ENCODE assay signal across 8 mouse cellular contexts in the genomic region with DNA sequence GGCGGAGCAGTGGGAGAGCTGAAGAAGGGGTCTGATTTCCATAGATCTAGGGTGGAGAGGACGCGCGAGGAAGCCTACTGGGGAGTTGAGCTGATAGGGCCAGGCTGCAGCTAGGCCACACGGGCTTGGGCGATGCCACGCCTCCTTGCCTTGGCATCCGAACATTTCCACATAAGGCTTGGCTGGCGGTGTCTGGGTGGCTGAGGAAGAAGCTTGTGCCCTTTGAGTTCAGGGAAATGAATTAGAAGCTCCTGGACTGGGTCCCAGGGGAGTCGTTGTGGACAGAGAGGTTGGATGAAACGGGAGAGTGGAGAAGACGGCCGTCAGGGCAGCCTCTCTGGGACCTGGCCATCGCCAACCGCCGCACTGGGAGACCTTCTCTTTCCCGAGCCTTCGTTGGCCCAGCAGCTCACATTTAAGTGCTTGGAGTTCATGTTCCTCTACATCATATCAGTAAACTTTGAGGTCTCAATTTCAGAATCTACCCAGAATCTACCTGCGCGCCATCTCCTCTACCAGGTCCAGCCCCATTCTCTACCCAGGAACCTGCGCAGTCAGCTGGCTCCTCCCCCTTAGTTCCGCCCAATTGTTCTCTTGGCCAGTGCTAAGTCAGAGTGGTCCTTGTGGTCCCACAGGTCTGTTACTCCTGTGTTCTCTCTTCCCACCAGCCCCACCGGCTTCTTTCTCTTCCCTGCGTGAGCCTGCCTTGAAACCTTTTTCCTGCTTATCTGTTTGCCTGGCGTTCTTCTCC. TPM values are rescaled to one million over a fixed set of nuclear protein-coding genes. Genes with fewer than 3 reads are reported as not detected.
DNase-seq lines count a peak whose midpoint lies in the region; ATAC-seq lines count a peak whose summit lies in the region.

No protein-coding gene starts in this region.

- WGBS in embryonic facial prominence, embryonic 11.5 days, result 5% methylated on average over 25 of the region's 25 CpGs
- 4% methylated on average over 25 of the region's 25 CpGs for WGBS in heart, embryonic 12.5 days
- 5% methylated on average over 25 of the region's 25 CpGs for WGBS in kidney, embryonic 14.5 days
- 7% methylated on average over 25 of the region's 25 CpGs for WGBS in neural tube, embryonic 12.5 days

- H3K9me3 ChIP-seq in embryonic facial prominence, embryonic 11.5 days (replicated peaks; ENCODE audit: control insufficient read depth, low read length), result no peaks in the 10 kb centered on the region
- H3K9me3 ChIP-seq in heart, embryonic 12.5 days (replicated peaks), result no peaks in the 10 kb centered on the region
- no peaks in the 10 kb centered on the region for H3K9me3 ChIP-seq in kidney, embryonic 14.5 days (ENCODE audit: control insufficient read depth, low read length)
- H3K9me3 ChIP-seq in neural tube, embryonic 12.5 days, result no peaks in the 10 kb centered on the region

- peak; percentile 37 to 54 for DNase-seq in adrenal gland, adult 18-20 months (ENCODE audit: low spot score in 2 of 2)
- peak; percentile 64 for DNase-seq in embryonic facial prominence, embryonic 11.5 days (ENCODE audit: low spot score)
- peak; percentile 79 to 85 for DNase-seq in lung, adult 18-20 months
- peak; percentile 63 for DNase-seq in urinary bladder, postnatal 14 days (ENCODE audit: low spot score)

- peak; percentile 72 for ATAC-seq in CD4-positive, CD25-positive, alpha-beta regulatory T cell, adult 4 months
- ATAC-seq in embryonic facial prominence, embryonic 11.5 days (replicated peaks; ENCODE audit: insufficient number of reproducible peaks, low FRiP score, low TSS enrichment, low read depth), result peak; percentile 35; the same call in 1 of the 2 replicates
- ATAC-seq in heart, embryonic 12.5 days (ENCODE audit: insufficient number of reproducible peaks, low FRiP score), result peak; percentile 71
- ATAC-seq in kidney, embryonic 14.5 days (ENCODE audit: low FRiP score, low TSS enrichment), result peak; percentile 74
- no peak for ATAC-seq in neural tube, embryonic 12.5 days (ENCODE audit: low FRiP score, low read depth)

- peak overlapping the region; percentile 34 for H3K4me3 ChIP-seq in embryonic facial prominence, embryonic 11.5 days (ENCODE audit: low read depth, low read length)
- peak overlapping the region; percentile 44 for H3K4me3 ChIP-seq in heart, embryonic 12.5 days
- H3K4me3 ChIP-seq in kidney, embryonic 14.5 days (ENCODE audit: low read length), result peak overlapping the region; percentile 38
- H3K4me3 ChIP-seq in neural tube, embryonic 12.5 days, result peak overlapping the region; percentile 22

- no peaks in the 10 kb centered on the region for H3K36me3 ChIP-seq in embryonic facial prominence, embryonic 11.5 days (replicated peaks; ENCODE audit: control insufficient read depth, insufficient read depth, low read depth, low read length)
- H3K36me3 ChIP-seq in heart, embryonic 12.5 days, result no peaks in the 10 kb centered on the region
- H3K36me3 ChIP-seq in kidney, embryonic 14.5 days (ENCODE audit: control insufficient read depth, insufficient read depth, low read length), result no peaks in the 10 kb centered on the region
- H3K36me3 ChIP-seq in neural tube, embryonic 12.5 days, result no peaks in the 10 kb centered on the region

- H3K4me2 ChIP-seq in embryonic facial prominence, embryonic 11.5 days (ENCODE audit: low read depth, low read length), result peak overlapping the region; percentile 67
- H3K4me2 ChIP-seq in heart, embryonic 12.5 days, result peak overlapping the region; percentile 77
- peak overlapping the region; percentile 66 for H3K4me2 ChIP-seq in kidney, embryonic 14.5 days (replicated peaks; ENCODE audit: low read depth, low read length)
- peak overlapping the region; percentile 58 for H3K4me2 ChIP-seq in neural tube, embryonic 12.5 days (replicated peaks)

- no peaks in the 10 kb centered on the region for H3K4me1 ChIP-seq in embryonic facial prominence, embryonic 11.5 days (ENCODE audit: control insufficient read depth, insufficient read depth, low read length)
- H3K4me1 ChIP-seq in heart, embryonic 12.5 days (replicated peaks), result peaks cover 14% of the 10 kb centered on the region
- peaks cover 8% of the 10 kb centered on the region; the same call in 1 of the 2 replicates for H3K4me1 ChIP-seq in kidney, embryonic 14.5 days (ENCODE audit: control insufficient read depth, insufficient read depth, low read length)
- peaks cover 23% of the 10 kb centered on the region for H3K4me1 ChIP-seq in neural tube, embryonic 12.5 days

- no peaks in the 10 kb centered on the region for H3K27me3 ChIP-seq in embryonic facial prominence, embryonic 11.5 days (ENCODE audit: control insufficient read depth, insufficient read depth, low read length)
- no peaks in the 10 kb centered on the region for H3K27me3 ChIP-seq in heart, embryonic 12.5 days (replicated peaks)
- no peaks in the 10 kb centered on the region for H3K27me3 ChIP-seq in kidney, embryonic 14.5 days (ENCODE audit: control insufficient read depth, insufficient read depth, low read length)
- peaks cover 43% of the 10 kb centered on the region for H3K27me3 ChIP-seq in neural tube, embryonic 12.5 days (replicated peaks)

- no peak overlapping the region for H3K27ac ChIP-seq in embryonic facial prominence, embryonic 11.5 days (replicated peaks; ENCODE audit: low read depth, low read length)
- 0 out of 2 replicates have a peak overlapping the region, but pooled peaks have one; percentile 31 for H3K27ac ChIP-seq in heart, embryonic 12.5 days (ENCODE audit: poor library complexity, severe bottlenecking)
- no peak overlapping the region for H3K27ac ChIP-seq in kidney, embryonic 14.5 days (ENCODE audit: low read depth, low read length)
- H3K27ac ChIP-seq in neural tube, embryonic 12.5 days, result no peak overlapping the region

- peak overlapping the region; percentile 30 for H3K9ac ChIP-seq in embryonic facial prominence, embryonic 11.5 days (replicated peaks; ENCODE audit: low read length)
- peak overlapping the region; percentile 63 for H3K9ac ChIP-seq in heart, embryonic 12.5 days
- H3K9ac ChIP-seq in kidney, embryonic 14.5 days (ENCODE audit: low read depth, low read length), result peak overlapping the region; percentile 40; the same call in 1 of the 2 replicates
- no peak overlapping the region for H3K9ac ChIP-seq in neural tube, embryonic 12.5 days

RNA-seq across cellular contexts. Expression of a gene that starts 31.8 kb away (rescaled TPM):
- polyA plus RNA-seq in CD4-positive, CD25-positive, alpha-beta regulatory T cell, adult 4 months (2017; shearing (Covaris generic)), result 100 to 1,000 TPM; 199 to 267 TPM
- total RNA-seq in adrenal gland, adult 18-20 months (2021), result 10 to 100 TPM; 23.4 to 35.3 TPM
- polyA plus RNA-seq in embryonic facial prominence, embryonic 11.5 days (2014; fragmentation: Nextera tagmentation; extraction: Ambion mirVana), result 19.0 and 22.1 TPM in 2 replicates
- 26.2 and 29.2 TPM in 2 replicates for polyA plus RNA-seq in heart, embryonic 12.5 days (2016; fragmentation: Nextera tagmentation; extraction: Ambion mirVana)
- polyA plus RNA-seq in kidney, embryonic 14.5 days (2014; fragmentation: Nextera tagmentation; extraction: Ambion mirVana), result 18.6 and 30.9 TPM in 2 replicates
- polyA plus RNA-seq in neural tube, embryonic 12.5 days (2016; fragmentation: Nextera tagmentation; extraction: Ambion mirVana), result 14.2 and 15.7 TPM in 2 replicates

RNA-seq across cellular contexts. Expression of a gene that starts 57.9 kb away (rescaled TPM):
- 100 to 1,000 TPM; 153 to 208 TPM for polyA plus RNA-seq in CD4-positive, CD25-positive, alpha-beta regulatory T cell, adult 4 months (2017; shearing (Covaris generic))
- 10 to 100 TPM; 17.5 to 20.5 TPM for total RNA-seq in adrenal gland, adult 18-20 months (2021)
- 191 and 195 TPM in 2 replicates for polyA plus RNA-seq in embryonic facial prominence, embryonic 11.5 days (2014; fragmentation: Nextera tagmentation; extraction: Ambion mirVana)
- 117 and 128 TPM in 2 replicates for polyA plus RNA-seq in heart, embryonic 12.5 days (2016; fragmentation: Nextera tagmentation; extraction: Ambion mirVana)
- polyA plus RNA-seq in kidney, embryonic 14.5 days (2014; fragmentation: Nextera tagmentation; extraction: Ambion mirVana), result 193 and 194 TPM in 2 replicates
- polyA plus RNA-seq in neural tube, embryonic 12.5 days (2016; fragmentation: Nextera tagmentation; extraction: Ambion mirVana), result 141 and 142 TPM in 2 replicates
